ENCODE assay signal across 29 mouse cellular contexts in the genomic region with DNA sequence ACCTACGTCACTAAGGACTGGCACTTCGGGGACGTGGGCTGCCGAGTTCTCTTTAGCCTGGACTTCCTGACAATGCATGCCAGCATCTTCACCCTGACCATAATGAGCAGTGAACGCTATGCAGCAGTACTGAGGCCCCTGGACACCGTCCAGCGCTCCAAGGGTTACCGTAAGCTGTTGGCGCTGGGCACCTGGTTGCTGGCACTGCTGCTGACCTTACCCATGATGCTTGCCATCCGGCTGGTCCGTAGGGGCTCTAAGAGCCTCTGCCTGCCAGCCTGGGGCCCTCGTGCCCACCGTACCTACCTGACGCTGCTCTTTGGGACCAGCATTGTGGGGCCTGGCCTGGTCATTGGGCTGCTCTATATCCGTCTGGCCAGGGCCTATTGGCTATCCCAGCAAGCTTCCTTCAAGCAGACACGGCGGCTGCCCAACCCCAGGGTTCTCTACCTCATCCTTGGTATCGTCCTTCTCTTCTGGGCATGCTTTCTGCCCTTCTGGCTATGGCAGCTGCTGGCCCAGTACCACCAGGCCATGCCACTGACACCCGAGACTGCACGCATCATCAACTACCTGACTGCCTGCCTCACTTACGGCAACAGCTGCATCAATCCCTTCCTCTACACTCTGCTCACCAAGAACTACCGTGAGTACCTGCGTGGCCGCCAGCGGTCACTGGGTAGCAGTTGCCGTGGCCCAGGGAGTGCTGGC. TPM values are rescaled to one million over a fixed set of nuclear protein-coding genes. Genes with fewer than 3 reads are reported as not detected.
DNase-seq lines count a peak whose midpoint lies in the region; TF ChIP-seq lines count a peak whose summit lies in the region.
"Had no signal": no experiment of that assay in that cellular context is flagged by ENCODE, and none has a peak within 500 bp of the region (broad histone marks: within the 10 kb centered on the region; RNA-seq: fewer than 3 reads in every experiment).

No protein-coding gene starts in this region.

- TF ChIP-seq CTCF in E14TG2a.4 (conservative IDR thresholded peaks at IDR 0.05; ENCODE audit: low read length): no peak

- WGBS in embryonic facial prominence, embryonic 10.5 days: 91% methylated on average over 26 of the region's 26 CpGs
- 94% methylated on average over 26 of the region's 26 CpGs for WGBS in hindbrain, embryonic 10.5 days

- no peaks in the 10 kb centered on the region; the same call in 1 of the 2 replicates for H3K9me3 ChIP-seq in E14TG2a.4 (ENCODE audit: low read length)
- H3K9me3 ChIP-seq in embryonic facial prominence, embryonic 10.5 days: no peaks in the 10 kb centered on the region
- no peaks in the 10 kb centered on the region for H3K9me3 ChIP-seq in hindbrain, embryonic 10.5 days
- H3K9me3 ChIP-seq: hindbrain, embryonic 13.5 days; limb, embryonic 13.5 days; liver, embryonic 12.5 days; midbrain, embryonic 12.5 days had no signal

- peaks cover 69% of the 10 kb centered on the region for H3K27me3 ChIP-seq in E14TG2a.4 (ENCODE audit: insufficient read depth, low read length)
- H3K27me3 ChIP-seq in embryonic facial prominence, embryonic 10.5 days (replicated peaks; ENCODE audit: low read depth, poor library complexity, severe bottlenecking): peaks cover 38% of the 10 kb centered on the region
- H3K27me3 ChIP-seq in hindbrain, embryonic 10.5 days (ENCODE audit: insufficient read depth, poor library complexity, severe bottlenecking): peaks cover 30% of the 10 kb centered on the region

- H3K4me3 ChIP-seq in E14TG2a.4 (replicated peaks; ENCODE audit: low read length): peak overlapping the region; percentile 54
- no peak overlapping the region for H3K4me3 ChIP-seq in embryonic facial prominence, embryonic 10.5 days
- no peak overlapping the region for H3K4me3 ChIP-seq in hindbrain, embryonic 10.5 days
- H3K4me3 ChIP-seq: hindbrain, embryonic 13.5 days; limb, embryonic 13.5 days; liver, embryonic 12.5 days; midbrain, embryonic 12.5 days had no signal

- H3K4me1 ChIP-seq in E14TG2a.4 (replicated peaks; ENCODE audit: low read depth, low read length): peaks cover 27% of the 10 kb centered on the region
- peaks cover 23% of the 10 kb centered on the region for H3K4me1 ChIP-seq in embryonic facial prominence, embryonic 10.5 days
- H3K4me1 ChIP-seq in hindbrain, embryonic 10.5 days (replicated peaks): peaks cover 17% of the 10 kb centered on the region
- H3K4me1 ChIP-seq: liver, embryonic 12.5 days had no signal

- peak; percentile 82 for DNase-seq in gastrocnemius, adult 18-20 months (ENCODE audit: low spot score)
- DNase-seq in gastrocnemius, postnatal 4 days (ENCODE audit: low spot score in 2 of 2): no peak
- DNase-seq in embryonic facial prominence, embryonic 10.5 days (ENCODE audit: low spot score): no peak
- DNase-seq in gastrocnemius, postnatal 25 days: peak; percentile 82
- no peak for DNase-seq in hindbrain, embryonic 10.5 days (ENCODE audit: low spot score)
- no peak for DNase-seq in layer of hippocampus, postnatal 25 days (ENCODE audit: extremely low spot score in 1 of 2, low spot score in 1 of 2)
- DNase-seq: adrenal gland, postnatal 25 days; kidney, adult 9 months; lung, adult 18-20 months; lung, postnatal 10 days; thymus, adult 2 months; thymus, postnatal 4 days had no signal

- H3K27ac ChIP-seq in embryonic facial prominence, embryonic 10.5 days (replicated peaks): peak overlapping the region; percentile 21; the same call in 1 of the 2 replicates
- no peak overlapping the region for H3K27ac ChIP-seq in hindbrain, embryonic 10.5 days
- H3K27ac ChIP-seq: hindbrain, embryonic 13.5 days; limb, embryonic 13.5 days; liver, embryonic 12.5 days; midbrain, embryonic 12.5 days; stomach, postnatal 0 days had no signal

- H3K36me3 ChIP-seq in E14TG2a.4 (ENCODE audit: insufficient read depth, low read length): no peaks in the 10 kb centered on the region
- no peaks in the 10 kb centered on the region for H3K36me3 ChIP-seq in embryonic facial prominence, embryonic 10.5 days (replicated peaks)
- H3K36me3 ChIP-seq in hindbrain, embryonic 10.5 days: no peaks in the 10 kb centered on the region
- H3K36me3 ChIP-seq: hindbrain, embryonic 13.5 days; limb, embryonic 13.5 days; liver, embryonic 12.5 days; midbrain, embryonic 12.5 days had no signal

RNA-seq across cellular contexts. Expression of a gene that starts 0.7 kb away (rescaled TPM):
- 1 to 10 TPM in 1 of 2 experiments, under 1 TPM in 1; 0.62 to 1.0 TPM for total RNA-seq in gastrocnemius, adult 18-20 months (2021)
- total RNA-seq in gastrocnemius, postnatal 4 days (2021): 1 to 10 TPM; 3.6 to 5.1 TPM
- 0.09 TPM in 1 of 2 replicates, not detected in the other for polyA plus RNA-seq in embryonic facial prominence, embryonic 10.5 days (2016; fragmentation: Nextera tagmentation; extraction: Ambion mirVana)
- total RNA-seq in gastrocnemius, postnatal 25 days (2021): 1 to 10 TPM in 1 of 2 experiments, under 1 TPM in 1; 0.35 to 1.1 TPM
- polyA plus RNA-seq in hindbrain, embryonic 10.5 days (2016; fragmentation: Nextera tagmentation; extraction: Ambion mirVana): 0.12 TPM in 2 replicates
- under 1 TPM; 0.25 to 0.35 TPM for total RNA-seq in layer of hippocampus, postnatal 25 days (2021)
- total RNA-seq: adrenal gland, postnatal 25 days; common myeloid progenitor, adult 5-6 weeks; left cerebral cortex, postnatal 10 days; megakaryocyte progenitor cell, adult 5-6 weeks had no signal
- polyA plus RNA-seq: forebrain, embryonic 11.5 days; inflammation-experienced regulatory T-cells, adult 6 months; liver, embryonic 12.5 days; neural tube, embryonic 11.5 days; stomach, postnatal 0 days had no signal

RNA-seq across cellular contexts. Expression of a gene that starts 14.8 kb away (rescaled TPM):
- not detected for total RNA-seq in gastrocnemius, adult 18-20 months (2021)
- total RNA-seq in gastrocnemius, postnatal 4 days (2021): under 1 TPM in 1 of 2 experiments, not detected in 1; 0.15 TPM
- polyA plus RNA-seq in embryonic facial prominence, embryonic 10.5 days (2016; fragmentation: Nextera tagmentation; extraction: Ambion mirVana): 0.11 TPM in 1 of 2 replicates, not detected in the other
- not detected for total RNA-seq in gastrocnemius, postnatal 25 days (2021)
- polyA plus RNA-seq in hindbrain, embryonic 10.5 days (2016; fragmentation: Nextera tagmentation; extraction: Ambion mirVana): not detected in 2 replicates
- total RNA-seq in layer of hippocampus, postnatal 25 days (2021): not detected
- total RNA-seq: adrenal gland, postnatal 25 days; common myeloid progenitor, adult 5-6 weeks; heart, adult 8-10 months; heart, postnatal 25 days; layer of hippocampus, postnatal 10 days; left cerebral cortex, postnatal 10 days; megakaryocyte progenitor cell, adult 5-6 weeks had no signal
- polyA plus RNA-seq: brain, embryonic 14.5 days; forebrain, embryonic 11.5 days; heart, embryonic 14.5 days; hindbrain, embryonic 13.5 days; inflammation-experienced regulatory T-cells, adult 6 months; limb, embryonic 13.5 days; midbrain, embryonic 12.5 days; neural tube, embryonic 11.5 days had no signal

RNA-seq across cellular contexts. Expression of a gene that starts 42.3 kb away (rescaled TPM):
- total RNA-seq in gastrocnemius, adult 18-20 months (2021): not detected
- total RNA-seq in gastrocnemius, postnatal 4 days (2021): not detected
- not detected in 2 replicates for polyA plus RNA-seq in embryonic facial prominence, embryonic 10.5 days (2016; fragmentation: Nextera tagmentation; extraction: Ambion mirVana)
- total RNA-seq in gastrocnemius, postnatal 25 days (2021): not detected
- polyA plus RNA-seq in hindbrain, embryonic 10.5 days (2016; fragmentation: Nextera tagmentation; extraction: Ambion mirVana): not detected in 2 replicates
- total RNA-seq in layer of hippocampus, postnatal 25 days (2021): not detected
- total RNA-seq: adrenal gland, postnatal 25 days; common myeloid progenitor, adult 5-6 weeks; heart, adult 8-10 months; heart, postnatal 25 days; layer of hippocampus, postnatal 10 days; left cerebral cortex, postnatal 10 days had no signal
- polyA plus RNA-seq: brain, embryonic 14.5 days; forebrain, embryonic 11.5 days; heart, embryonic 14.5 days; hindbrain, embryonic 13.5 days; inflammation-experienced regulatory T-cells, adult 6 months; limb, embryonic 13.5 days; midbrain, embryonic 12.5 days; neural tube, embryonic 11.5 days had no signal

RNA-seq across cellular contexts. Expression of a gene that starts 43.4 kb away (rescaled TPM):
- 1 to 10 TPM; 5.7 to 7.1 TPM for total RNA-seq in gastrocnemius, adult 18-20 months (2021)
- total RNA-seq in gastrocnemius, postnatal 4 days (2021): 10 to 100 TPM; 14.4 to 14.8 TPM
- polyA plus RNA-seq in embryonic facial prominence, embryonic 10.5 days (2016; fragmentation: Nextera tagmentation; extraction: Ambion mirVana): 5.1 and 5.5 TPM in 2 replicates
- total RNA-seq in gastrocnemius, postnatal 25 days (2021): 1 to 10 TPM; 4.8 to 6.9 TPM
- 5.2 and 8.2 TPM in 2 replicates for polyA plus RNA-seq in hindbrain, embryonic 10.5 days (2016; fragmentation: Nextera tagmentation; extraction: Ambion mirVana)
- total RNA-seq in layer of hippocampus, postnatal 25 days (2021): 10 to 100 TPM; 22.1 to 26.5 TPM

RNA-seq across cellular contexts. Expression of a gene that starts 43.7 kb away (rescaled TPM):
- 10 to 100 TPM; 12.3 TPM for total RNA-seq in gastrocnemius, adult 18-20 months (2021)
- 10 to 100 TPM; 14.6 to 14.7 TPM for total RNA-seq in gastrocnemius, postnatal 4 days (2021)
- 18.5 and 21.6 TPM in 2 replicates for polyA plus RNA-seq in embryonic facial prominence, embryonic 10.5 days (2016; fragmentation: Nextera tagmentation; extraction: Ambion mirVana)
- total RNA-seq in gastrocnemius, postnatal 25 days (2021): 10 to 100 TPM; 11.5 to 11.6 TPM
- 21.2 and 22.7 TPM in 2 replicates for polyA plus RNA-seq in hindbrain, embryonic 10.5 days (2016; fragmentation: Nextera tagmentation; extraction: Ambion mirVana)
- total RNA-seq in layer of hippocampus, postnatal 25 days (2021): 1 to 10 TPM; 7.1 to 7.3 TPM

Comparison
In these comparisons a context has a peak if more than half of its experiments do, and no peak if none do; other contexts are left out.
1. DNase-seq: peak in gastrocnemius, adult 18-20 months (single experiment) and gastrocnemius, postnatal 25 days (single experiment); none in gastrocnemius, postnatal 4 days (0 of 2), embryonic facial prominence, embryonic 10.5 days (single experiment), hindbrain, embryonic 10.5 days (single experiment) and layer of hippocampus, postnatal 25 days (0 of 2).